Mouse (Mus musculus): ENCODE data around the gene Pygo2. TPM values are rescaled to one million over a fixed set of nuclear protein-coding genes. Genes with fewer than 3 reads are reported as not detected.

Gene Pygo2
- total and polyA plus RNA-seq, 2 experiments from 2014 or later = 43.5 to 72.1 TPM

DNA sequence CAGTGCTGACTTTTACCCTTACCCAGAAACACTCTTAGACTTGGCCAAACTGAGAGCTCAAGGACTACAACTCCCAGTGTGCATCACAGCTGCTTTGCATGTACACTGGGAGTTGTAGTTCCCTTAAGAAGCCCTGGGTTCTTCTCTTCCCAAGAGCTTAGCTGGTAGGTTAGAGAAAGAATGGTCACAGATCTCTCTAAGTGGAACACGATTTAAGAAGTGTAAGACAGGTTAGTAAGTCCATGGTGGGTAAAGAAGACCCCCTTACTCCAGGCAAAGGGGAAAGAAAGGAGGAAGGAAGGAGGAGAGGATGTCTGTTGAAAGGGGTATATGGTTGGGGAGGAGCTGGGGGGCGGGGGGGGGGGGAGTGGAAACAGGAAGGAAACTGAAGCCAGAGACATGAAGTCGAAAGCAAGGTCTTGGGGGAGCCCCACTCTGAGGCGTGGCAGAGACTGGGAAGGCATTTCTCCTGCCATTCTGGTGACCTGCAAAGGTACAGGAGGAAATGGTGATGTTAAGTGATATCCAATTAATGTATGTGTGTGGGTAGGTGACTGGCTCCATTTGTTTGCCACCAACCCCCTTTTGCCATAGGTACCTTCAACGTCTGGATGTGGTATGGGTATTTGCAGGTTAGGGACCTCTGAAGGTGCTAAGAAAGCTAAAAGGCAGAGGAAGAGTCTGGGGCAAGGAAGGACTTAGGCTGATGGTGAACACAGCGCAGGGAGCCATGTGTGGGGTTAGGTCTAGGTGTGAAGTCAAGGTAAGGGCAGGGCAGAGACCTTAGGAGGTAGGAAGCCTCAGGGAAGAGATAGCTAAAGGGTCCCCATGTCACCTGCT lies 40.9 kb upstream of the Pygo2 start:
- Histone ChIP-seq H3K4me3 (ENCODE audit: low read depth, low read length) (no peak overlapping the region), H3K4me2 (ENCODE audit: low read depth) (no peak overlapping the region), H3K36me3 (ENCODE audit: insufficient read depth) (no peaks in the 10 kb centered on the region), H3K9ac (no peak overlapping the region), H3K4me1 (ENCODE audit: insufficient read depth) (peaks cover 26% of the 10 kb centered on the region), H3K9me3 (ENCODE audit: low read length) (no peaks in the 10 kb centered on the region), H3K27me3 (ENCODE audit: insufficient read depth, low read length) (no peaks in the 10 kb centered on the region; the same call in 1 of the 2 replicates), H3K27ac (ENCODE audit: low read depth, low read length) (no peak overlapping the region)
- DNase-seq = peak; percentile 71
- peak; percentile 63 for ATAC-seq
- no peak for TF ChIP-seq CTCF (IDR thresholded peaks at IDR 0.05; ENCODE audit: low read depth)
- WGBS = 73% methylated on average over 5 of the region's 6 CpGs

DNA sequence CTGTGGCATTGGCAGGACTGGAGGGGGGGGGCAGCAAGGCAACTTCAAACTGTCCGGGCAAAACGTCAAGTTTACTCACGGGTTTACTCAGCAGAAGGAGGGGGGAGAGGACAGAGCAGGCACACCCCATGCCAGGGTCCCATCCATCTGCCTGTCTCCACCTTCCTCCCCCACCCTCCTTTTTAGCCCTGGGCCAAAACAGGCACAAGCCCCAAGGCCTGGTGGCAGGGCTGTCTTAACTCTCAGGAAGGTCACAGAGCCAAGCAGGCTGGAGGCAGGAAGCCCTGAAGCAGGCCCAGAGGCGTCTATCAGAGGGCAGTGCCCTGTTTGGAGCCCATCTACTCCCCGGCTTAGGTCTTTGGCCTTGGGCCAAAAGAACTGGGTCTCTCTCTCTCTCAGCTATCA lies 39.9 kb upstream of the Pygo2 start:
- WGBS = 40% methylated on average over 5 of the region's 5 CpGs
- no peak overlapping the region for H3K4me2 ChIP-seq (ENCODE audit: low read depth)
- TF ChIP-seq CTCF (IDR thresholded peaks at IDR 0.05; ENCODE audit: low read depth) = no peak
- H3K27ac ChIP-seq (ENCODE audit: low read depth, low read length) = no peak overlapping the region
- peaks cover 27% of the 10 kb centered on the region for H3K4me1 ChIP-seq (ENCODE audit: insufficient read depth)
- no peaks in the 10 kb centered on the region for H3K9me3 ChIP-seq (ENCODE audit: low read length)
- no peak overlapping the region for H3K9ac ChIP-seq
- H3K27me3 ChIP-seq (ENCODE audit: insufficient read depth, low read length) = peaks cover 3% of the 10 kb centered on the region; the same call in 1 of the 2 replicates
- ATAC-seq (no peak), DNase-seq (no peak)
- H3K36me3 ChIP-seq (ENCODE audit: insufficient read depth) = no peaks in the 10 kb centered on the region
- no peak overlapping the region for H3K4me3 ChIP-seq (ENCODE audit: low read depth, low read length)

DNA sequence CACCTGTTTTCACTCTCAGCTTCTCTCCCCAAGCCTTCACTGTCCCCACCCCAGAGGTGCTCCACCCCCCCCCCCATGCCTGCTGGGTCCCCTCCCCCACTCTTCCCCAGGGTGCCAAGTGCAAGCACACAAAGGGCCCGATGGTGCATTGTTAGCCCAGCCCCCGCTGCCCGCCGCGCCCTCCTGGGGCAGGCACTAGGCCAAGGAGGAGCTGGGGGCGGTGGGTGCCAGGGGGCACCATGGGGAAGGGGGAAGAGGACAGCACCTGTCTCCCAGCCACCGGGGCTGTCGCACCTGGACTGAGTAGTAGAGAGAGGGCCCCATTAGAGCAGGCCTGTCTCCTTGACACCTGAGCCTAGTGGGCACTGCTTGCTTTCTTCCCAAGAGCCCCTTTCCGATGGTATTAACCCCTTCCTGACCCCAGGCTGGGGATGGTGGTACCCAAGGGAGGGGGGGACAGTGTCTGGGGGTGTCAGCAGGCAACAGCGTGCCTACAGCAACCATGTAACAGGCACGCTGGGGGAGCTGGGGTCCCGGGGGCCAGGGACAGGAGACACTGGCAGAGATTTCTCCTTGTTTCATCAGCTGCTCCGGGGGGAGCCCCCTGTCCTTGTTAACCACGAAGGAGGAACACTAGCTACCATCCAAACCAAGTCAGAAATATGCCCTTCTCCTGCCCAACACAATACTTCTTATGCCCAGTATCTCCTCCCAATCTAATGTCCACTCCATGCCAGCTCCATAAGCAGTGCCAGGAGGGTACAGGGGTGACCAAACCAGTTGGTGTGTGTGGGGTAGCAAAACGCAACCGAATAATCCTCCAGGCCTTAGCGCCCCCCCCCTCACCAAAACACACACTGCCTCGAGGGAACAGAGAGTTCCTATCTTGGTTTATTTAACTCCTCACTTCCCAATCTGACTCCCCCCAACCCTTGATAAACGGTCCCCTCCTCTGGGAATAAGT lies 39.0 kb upstream of the Pygo2 start:
- no peak for TF ChIP-seq CTCF (IDR thresholded peaks at IDR 0.05; ENCODE audit: low read depth)
- ATAC-seq = no peak
- H3K4me1 ChIP-seq (ENCODE audit: insufficient read depth) = peaks cover 27% of the 10 kb centered on the region
- no peak overlapping the region for H3K27ac ChIP-seq (ENCODE audit: low read depth, low read length)
- peak overlapping the region; percentile 96 for H3K4me2 ChIP-seq (ENCODE audit: low read depth)
- H3K4me3 ChIP-seq (ENCODE audit: low read depth, low read length) = peak overlapping the region; percentile 38
- no peak for DNase-seq
- H3K9me3 ChIP-seq (ENCODE audit: low read length) = no peaks in the 10 kb centered on the region
- no peaks in the 10 kb centered on the region for H3K36me3 ChIP-seq (ENCODE audit: insufficient read depth)
- peaks cover 8% of the 10 kb centered on the region; the same call in 1 of the 2 replicates for H3K27me3 ChIP-seq (ENCODE audit: insufficient read depth, low read length)
- peak overlapping the region; percentile 44 for H3K9ac ChIP-seq
- WGBS = 14% methylated on average over 19 of the region's 19 CpGs

DNA sequence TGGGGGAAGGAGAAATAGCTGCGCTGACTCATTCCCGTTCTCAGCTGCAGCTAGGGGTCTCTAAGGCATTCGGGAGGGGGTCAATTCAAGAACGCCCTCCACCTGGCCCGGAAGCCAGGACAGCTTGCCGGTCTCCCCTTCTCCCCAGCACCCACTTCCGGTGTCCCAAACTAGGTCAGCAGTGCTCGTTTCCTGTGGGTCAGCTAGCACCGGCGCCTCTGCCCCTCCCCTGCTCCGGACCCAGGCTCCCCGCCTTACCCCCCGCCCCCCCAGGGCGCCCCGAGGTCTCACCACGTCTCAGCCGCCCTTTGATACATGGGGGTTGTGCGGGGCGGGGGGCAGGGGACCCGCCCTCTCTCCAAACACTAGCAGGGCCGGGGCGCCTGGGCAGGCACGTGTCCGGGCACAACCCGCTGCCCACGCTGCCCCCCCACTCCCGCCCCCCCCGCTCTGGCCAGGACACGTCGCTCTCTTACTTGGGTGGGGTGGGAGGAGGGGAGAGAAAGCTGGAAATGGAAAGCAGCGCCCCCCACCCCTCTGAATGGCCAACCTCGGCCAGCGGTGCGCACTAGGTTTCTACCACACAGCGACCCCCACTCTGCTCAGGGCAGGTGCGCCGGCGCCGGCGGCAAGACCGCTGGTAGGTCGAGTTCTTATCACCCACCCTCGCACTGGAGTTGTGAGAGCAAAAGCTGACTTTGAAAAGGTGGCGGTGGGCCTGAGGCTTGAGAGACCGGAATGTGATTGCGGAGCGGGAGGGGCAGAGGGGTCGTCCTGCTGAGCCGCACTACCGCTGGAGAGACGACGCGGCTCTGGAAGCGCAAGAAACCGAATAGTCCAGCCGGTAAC lies 38.1 kb upstream of the Pygo2 start:
- 3% methylated on average over 54 of the region's 56 CpGs for WGBS
- no peak overlapping the region for H3K27ac ChIP-seq (ENCODE audit: low read depth, low read length)
- H3K4me2 ChIP-seq (ENCODE audit: low read depth) = peak overlapping the region; percentile 96
- peak overlapping the region; percentile 44 for H3K9ac ChIP-seq
- H3K9me3 ChIP-seq (ENCODE audit: low read length) = no peaks in the 10 kb centered on the region
- ATAC-seq (no peak), DNase-seq (no peak)
- peaks cover 27% of the 10 kb centered on the region for H3K4me1 ChIP-seq (ENCODE audit: insufficient read depth)
- H3K36me3 ChIP-seq (ENCODE audit: insufficient read depth) = no peaks in the 10 kb centered on the region
- peaks cover 8% of the 10 kb centered on the region; the same call in 1 of the 2 replicates for H3K27me3 ChIP-seq (ENCODE audit: insufficient read depth, low read length)
- peak overlapping the region; percentile 38 for H3K4me3 ChIP-seq (ENCODE audit: low read depth, low read length)
- TF ChIP-seq CTCF (IDR thresholded peaks at IDR 0.05; ENCODE audit: low read depth) = no peak

DNA sequence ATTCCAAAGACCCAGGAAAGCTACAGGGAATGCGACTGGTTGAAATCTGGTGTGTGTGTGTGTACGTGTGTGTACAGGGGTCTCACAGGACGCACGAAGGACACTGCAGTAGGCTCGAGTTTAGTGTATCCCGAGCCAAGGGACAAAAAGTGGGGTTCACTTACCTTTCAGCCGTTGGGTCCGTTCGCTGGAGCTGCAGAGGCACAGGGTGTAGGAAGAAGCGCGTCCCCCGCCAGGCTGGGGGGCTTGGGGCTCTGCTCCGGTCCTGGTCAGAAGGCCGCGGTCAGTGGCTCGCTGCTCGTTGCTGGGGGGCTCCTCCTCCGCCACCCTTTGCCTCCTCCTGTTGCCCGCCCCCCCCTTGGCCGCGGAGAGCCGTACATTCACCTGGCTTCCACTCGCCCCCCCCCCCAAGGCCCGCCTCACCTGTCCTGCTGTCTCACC lies 37.1 kb upstream of the Pygo2 start:
- Histone ChIP-seq H3K9ac (peak overlapping the region; percentile 10; the same call in 1 of the 2 replicates), H3K4me2 (ENCODE audit: low read depth) (peak overlapping the region; percentile 96), H3K9me3 (ENCODE audit: low read length) (no peaks in the 10 kb centered on the region), H3K4me3 (ENCODE audit: low read depth, low read length) (peak overlapping the region; percentile 38), H3K27ac (ENCODE audit: low read depth, low read length) (no peak overlapping the region), H3K4me1 (ENCODE audit: insufficient read depth) (peaks cover 27% of the 10 kb centered on the region), H3K36me3 (ENCODE audit: insufficient read depth) (no peaks in the 10 kb centered on the region), H3K27me3 (ENCODE audit: insufficient read depth, low read length) (peaks cover 8% of the 10 kb centered on the region; the same call in 1 of the 2 replicates)
- 0% methylated on average over 22 of the region's 24 CpGs for WGBS
- no peak for TF ChIP-seq CTCF (IDR thresholded peaks at IDR 0.05; ENCODE audit: low read depth)
- ATAC-seq = no peak
- DNase-seq = no peak

DNA sequence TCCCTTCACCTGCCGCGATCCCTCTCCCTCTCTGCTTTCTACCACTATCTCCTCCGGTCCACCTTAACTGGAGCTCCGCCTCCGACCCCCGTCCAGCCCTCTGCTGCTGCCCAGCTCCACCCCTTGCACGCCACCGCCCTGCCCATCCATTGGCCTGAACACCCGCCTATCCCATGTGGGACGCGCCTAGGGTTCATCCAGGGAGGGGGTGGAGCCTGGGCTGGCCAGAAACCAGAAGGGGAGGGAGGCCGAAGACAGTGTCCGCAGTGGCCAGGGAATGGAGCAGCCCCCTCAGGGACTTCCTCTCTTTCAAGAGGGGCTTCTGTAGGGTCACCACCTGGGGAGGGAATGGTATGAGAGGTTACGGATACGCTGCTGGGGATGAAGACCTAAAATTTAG lies 36.4 kb upstream of the Pygo2 start:
- DNase-seq = peak; percentile 89
- WGBS = 4% methylated on average over 15 of the region's 15 CpGs
- H3K4me2 ChIP-seq (ENCODE audit: low read depth) = peak overlapping the region; percentile 96
- peak overlapping the region; percentile 38 for H3K4me3 ChIP-seq (ENCODE audit: low read depth, low read length)
- peak overlapping the region; percentile 69 for H3K27ac ChIP-seq (ENCODE audit: low read depth, low read length)
- peaks cover 27% of the 10 kb centered on the region for H3K4me1 ChIP-seq (ENCODE audit: insufficient read depth)
- no peaks in the 10 kb centered on the region for H3K9me3 ChIP-seq (ENCODE audit: low read length)
- no peaks in the 10 kb centered on the region for H3K36me3 ChIP-seq (ENCODE audit: insufficient read depth)
- H3K9ac ChIP-seq = peak overlapping the region; percentile 42
- TF ChIP-seq CTCF (IDR thresholded peaks at IDR 0.05; ENCODE audit: low read depth) = no peak
- H3K27me3 ChIP-seq (ENCODE audit: insufficient read depth, low read length) = peaks cover 8% of the 10 kb centered on the region; the same call in 1 of the 2 replicates
- ATAC-seq = peak; percentile 93

Data from forebrain, postnatal 0 days (tissue).